Mouse (Mus musculus) kidney, postnatal 0 days (tissue): ENCODE results near the gene Gm17428. TPM values are rescaled to one million over a fixed set of nuclear protein-coding genes. Genes with fewer than 3 reads are reported as not detected.
"Not testable (repeated sequence)": the region's sequence is repeated elsewhere in the genome, so short reads cannot be mapped to it uniquely, and the experiment has no call there.

ENCODE experiments used
- ATAC-seq: fragments of 200-750 bp; cut with Nextera tagmentation; replicated peaks from 2 replicates; pipeline ENCODE4 v1.8.0; 2017; ENCODE audit warnings: low read depth, moderate number of reproducible peaks, moderate TSS enrichment, moderate library complexity; ENCODE audit not compliant: low FRiP score
- DNase-seq: peaks from one replicate; pipeline ENCODE4 v3.0.0-alpha.2; 2016; ENCODE audit warnings: low spot score
- H3K27ac ChIP-seq: fragments of 300-500 bp; sonication (generic); 2 replicates; pipeline ENCODE4 v1.5.1; 2014; ENCODE audit warnings: mild to moderate bottlenecking
- H3K27me3 ChIP-seq: fragments of 300-500 bp; sonication (generic); 2 replicates; pipeline ENCODE4 v1.6.1; 2014; ENCODE audit warnings: low read length, mixed read lengths; ENCODE audit not compliant: insufficient read depth
- H3K36me3 ChIP-seq: fragments of 300-500 bp; sonication (generic); 2 replicates; pipeline ENCODE4 v1.6.1; 2014; ENCODE audit warnings: low read length, mixed read lengths; ENCODE audit not compliant: insufficient read depth
- H3K4me1 ChIP-seq: fragments of 300-500 bp; sonication (generic); replicated peaks from 2 replicates; pipeline ENCODE4 v1.6.1; 2014; ENCODE audit warnings: antibody characterized with exemption, low read length, mixed read lengths; ENCODE audit not compliant: insufficient read depth
- H3K4me2 ChIP-seq: fragments of 300-500 bp; sonication (generic); 2 replicates; pipeline ENCODE4 v1.6.1; 2014; ENCODE audit warnings: mild to moderate bottlenecking, low read length, moderate library complexity, mixed read lengths
- H3K4me3 ChIP-seq: fragments of 300-500 bp; sonication (generic); replicated peaks from 2 replicates; pipeline ENCODE4 v1.5.1; 2014; ENCODE audit warnings: low read depth, low read length
- H3K9ac ChIP-seq: fragments of 300-500 bp; sonication (generic); 2 replicates; pipeline ENCODE4 v1.6.1; 2014; ENCODE audit warnings: low read depth, low read length
- H3K9me3 ChIP-seq: fragments of 300-500 bp; sonication (generic); replicated peaks from 2 replicates; pipeline ENCODE4 v1.6.1; 2016; ENCODE audit warnings: low read length, inconsistent platforms, mixed read lengths
- CTCF ChIP-seq: IDR thresholded peaks from 2 replicates; pipeline ENCODE4 v1.5.1; 2016; ENCODE audit warnings: antibody characterized with exemption, low read depth, mild to moderate bottlenecking, moderate library complexity
- WGBS: fragments of 180-500 bp; shearing (Covaris S2); extraction: QIAGEN DNeasy Blood & Tissue Kit; methylation state at CpG from one replicate; pipeline ENCODE4 v1.1.7; 2014; 5-methylcytosine and 5-hydroxymethylcytosine counted together
- polyA plus RNA-seq: library from polyadenylated mRNA; unstranded; fragments of >200 nt; fragmentation: Nextera tagmentation; extraction: Ambion mirVana; gene quantifications from 2 replicates; pipeline ENCODE4 v1.2.1, GENCODE M21; 2015

The Gm17428 gene
- polyA plus RNA-seq, 1 experiment from 2014 or later: not detected

DNA sequence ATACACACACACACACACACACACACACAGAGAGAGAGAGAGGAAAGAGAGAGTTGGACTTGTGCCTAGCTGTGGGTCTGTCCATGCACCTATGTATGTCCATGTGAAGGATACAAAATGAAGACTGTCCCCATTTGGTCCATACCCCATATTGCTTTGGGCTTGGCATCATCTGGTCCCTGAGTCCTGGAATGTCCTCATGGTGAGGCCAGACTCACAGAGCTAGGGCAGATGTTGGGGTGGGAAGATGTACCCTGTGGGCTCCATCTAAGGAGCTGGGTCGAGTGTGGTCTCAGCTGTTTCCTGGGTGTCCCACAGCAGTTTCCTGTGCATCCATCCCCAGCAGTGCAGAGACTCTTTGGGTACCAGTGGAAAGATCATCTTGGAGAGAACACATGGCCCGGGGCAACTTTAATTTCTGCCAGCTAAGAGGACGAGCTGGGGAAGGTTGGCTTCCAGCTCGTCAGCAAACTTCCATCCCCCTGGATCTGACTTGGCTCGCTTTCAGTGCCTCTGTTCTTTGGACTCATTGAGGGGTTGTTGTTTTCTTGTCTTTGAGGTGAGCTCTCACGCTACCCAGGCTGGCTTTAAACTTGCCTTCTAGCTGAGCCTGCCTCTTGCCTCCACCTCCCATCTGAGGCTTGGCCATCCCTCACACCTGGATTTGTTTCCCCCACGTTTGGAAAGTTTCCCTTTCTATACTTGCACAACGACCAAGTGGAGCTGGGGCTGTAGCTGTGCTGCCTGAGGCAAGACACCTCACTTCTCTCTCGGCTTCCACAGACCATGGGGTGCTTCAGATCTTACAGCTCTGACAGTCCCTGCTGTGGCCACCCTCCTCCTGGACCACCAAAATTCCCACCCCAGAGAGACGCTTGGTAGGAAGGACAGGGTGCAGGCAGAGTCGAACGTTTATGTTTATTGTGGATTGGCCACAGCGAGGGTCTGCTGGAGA, 35.4 kb upstream of the Gm17428 start:
- Histone ChIP-seq H3K9me3 (no peaks in the 10 kb centered on the region), H3K4me3 (no peak overlapping the region), H3K27me3 (no peaks in the 10 kb centered on the region), H3K36me3 (no peaks in the 10 kb centered on the region), H3K4me1 (peaks cover 8% of the 10 kb centered on the region), H3K9ac (no peak overlapping the region), H3K4me2 (no peak overlapping the region), H3K27ac (no peak overlapping the region)
- no peak for ATAC-seq
- DNase-seq: no peak
- 66% methylated on average over 13 of the region's 13 CpGs for WGBS
- TF ChIP-seq CTCF: no peak

DNA sequence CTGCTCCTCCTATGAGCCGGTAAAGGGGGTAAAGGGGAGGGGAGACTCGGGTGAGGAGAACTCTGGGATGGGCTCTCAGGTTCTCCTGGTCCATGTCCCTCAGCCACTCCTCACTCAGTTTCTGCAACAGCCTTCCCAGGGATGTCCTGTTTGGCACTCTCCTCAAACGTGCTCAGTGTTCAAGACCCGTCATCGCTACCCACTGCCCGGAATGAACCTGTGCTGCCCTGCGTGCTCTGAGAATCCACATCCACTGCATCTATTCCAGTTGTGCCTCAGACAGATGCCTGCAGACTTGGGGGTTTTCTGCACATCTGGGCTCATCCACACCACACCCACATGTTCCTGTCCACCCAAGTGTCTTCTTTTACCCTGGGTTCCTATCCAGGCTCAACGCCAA, 34.3 kb upstream of the Gm17428 start:
- H3K9ac ChIP-seq: no peak overlapping the region
- no peaks in the 10 kb centered on the region for H3K9me3 ChIP-seq
- TF ChIP-seq CTCF: no peak
- no peak overlapping the region for H3K27ac ChIP-seq
- H3K27me3 ChIP-seq: no peaks in the 10 kb centered on the region
- H3K4me2 ChIP-seq: no peak overlapping the region
- no peak overlapping the region for H3K4me3 ChIP-seq
- ATAC-seq: no peak
- 89% methylated on average over 8 of the region's 8 CpGs for WGBS
- no peak for DNase-seq
- H3K36me3 ChIP-seq: no peaks in the 10 kb centered on the region
- H3K4me1 ChIP-seq: 0 out of 2 replicates have a peak, but pooled peaks cover 5% of the 10 kb centered on the region

DNA sequence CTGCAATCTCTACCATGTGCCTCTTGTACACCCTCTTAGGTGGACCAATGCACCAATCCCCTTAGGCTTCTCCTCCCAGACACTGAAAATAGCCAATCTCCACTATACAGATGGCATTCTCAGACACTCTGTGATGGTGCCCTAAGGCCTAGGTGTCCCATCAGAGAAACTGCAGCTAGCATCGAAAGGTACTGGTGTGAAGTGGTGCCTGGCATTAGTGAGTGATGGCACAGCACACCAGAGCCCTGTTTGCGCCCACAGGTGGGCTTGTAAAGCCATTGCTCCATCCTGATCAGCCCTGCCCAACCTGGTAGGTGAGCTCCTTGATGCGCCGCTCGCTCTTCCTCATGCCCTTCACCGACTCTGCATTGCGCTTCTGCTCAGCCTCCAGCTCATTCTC, 32.8 kb upstream of the Gm17428 start:
- no peaks in the 10 kb centered on the region for H3K36me3 ChIP-seq
- H3K4me1 ChIP-seq: 0 out of 2 replicates have a peak, but pooled peaks cover 5% of the 10 kb centered on the region
- no peak overlapping the region for H3K4me3 ChIP-seq
- no peaks in the 10 kb centered on the region for H3K9me3 ChIP-seq
- H3K9ac ChIP-seq: no peak overlapping the region
- no peak for TF ChIP-seq CTCF
- WGBS: 97% methylated on average over 7 of the region's 7 CpGs
- no peaks in the 10 kb centered on the region for H3K27me3 ChIP-seq
- ATAC-seq: no peak
- no peak overlapping the region for H3K4me2 ChIP-seq
- DNase-seq: no peak
- no peak overlapping the region for H3K27ac ChIP-seq

DNA sequence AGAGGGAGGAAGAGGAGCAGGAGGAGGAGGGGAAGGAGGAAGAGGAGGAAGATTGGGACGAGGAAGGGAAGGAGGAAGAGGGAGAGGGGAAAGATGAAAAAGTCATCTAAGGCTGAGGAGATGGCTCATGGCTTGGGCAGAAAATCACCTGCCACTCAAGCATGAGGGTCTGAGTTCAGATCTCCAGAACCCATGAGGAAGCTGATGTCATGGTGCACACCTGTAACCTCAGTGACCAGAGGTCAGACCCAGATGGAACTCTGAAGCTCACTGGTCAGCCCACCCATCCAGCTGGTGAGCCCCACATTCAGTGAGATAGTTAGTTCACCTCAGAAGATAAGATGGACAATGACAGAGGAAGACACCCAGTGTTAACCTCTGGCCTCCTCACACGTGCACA, 31.8 kb upstream of the Gm17428 start:
- Histone ChIP-seq H3K27ac (no peak overlapping the region), H3K4me2 (no peak overlapping the region), H3K4me1 (no peaks in the 10 kb centered on the region), H3K9me3 (no peaks in the 10 kb centered on the region), H3K4me3 (no peak overlapping the region), H3K27me3 (no peaks in the 10 kb centered on the region), H3K36me3 (no peaks in the 10 kb centered on the region), H3K9ac (no peak overlapping the region)
- TF ChIP-seq CTCF: no peak
- ATAC-seq: no peak
- DNase-seq: no peak
- WGBS: 54% methylated on average over 2 of the region's 2 CpGs

DNA sequence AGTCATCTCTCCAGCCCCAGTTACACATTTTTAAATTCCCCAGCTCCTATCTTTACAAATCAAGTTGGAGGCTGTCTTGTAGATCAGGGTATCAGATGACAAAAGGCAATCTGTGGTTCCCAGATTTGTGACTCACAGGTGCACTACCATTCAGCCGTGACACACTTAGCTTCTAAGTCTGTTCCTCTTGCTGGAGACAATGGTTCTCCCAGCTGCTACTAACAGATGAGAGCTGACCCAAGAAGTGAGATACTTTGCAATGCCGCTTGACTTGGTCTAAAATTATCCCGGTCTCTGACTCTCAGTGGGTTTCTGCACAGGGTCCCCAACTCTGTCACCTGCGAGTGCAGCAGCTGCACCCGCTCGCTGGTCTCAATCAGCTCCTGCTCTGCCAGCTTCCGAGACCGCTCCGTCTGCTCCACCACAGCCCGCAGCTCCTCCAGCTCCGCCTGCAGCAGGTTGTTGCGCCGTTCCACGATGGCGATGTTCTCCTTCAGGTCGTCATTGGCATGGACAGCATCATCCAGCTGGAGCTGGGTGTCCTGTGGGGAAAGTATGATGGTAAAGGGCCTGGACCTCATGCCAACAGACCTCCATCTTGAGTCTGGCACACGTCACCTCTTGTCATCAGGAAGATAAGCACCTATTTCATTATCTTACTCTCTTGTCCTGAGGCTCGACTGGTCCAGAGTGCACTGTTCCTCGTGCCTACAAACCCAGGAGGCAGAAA, 30.6 kb upstream of the Gm17428 start:
- Histone ChIP-seq H3K4me2 (no peak overlapping the region), H3K27ac (no peak overlapping the region), H3K4me1 (no peaks in the 10 kb centered on the region), H3K4me3 (no peak overlapping the region), H3K9me3 (no peaks in the 10 kb centered on the region), H3K9ac (no peak overlapping the region), H3K36me3 (no peaks in the 10 kb centered on the region), H3K27me3 (no peaks in the 10 kb centered on the region)
- 52% methylated on average over 19 of the region's 19 CpGs for WGBS
- ATAC-seq (no peak), DNase-seq (no peak)
- no peak for TF ChIP-seq CTCF

DNA sequence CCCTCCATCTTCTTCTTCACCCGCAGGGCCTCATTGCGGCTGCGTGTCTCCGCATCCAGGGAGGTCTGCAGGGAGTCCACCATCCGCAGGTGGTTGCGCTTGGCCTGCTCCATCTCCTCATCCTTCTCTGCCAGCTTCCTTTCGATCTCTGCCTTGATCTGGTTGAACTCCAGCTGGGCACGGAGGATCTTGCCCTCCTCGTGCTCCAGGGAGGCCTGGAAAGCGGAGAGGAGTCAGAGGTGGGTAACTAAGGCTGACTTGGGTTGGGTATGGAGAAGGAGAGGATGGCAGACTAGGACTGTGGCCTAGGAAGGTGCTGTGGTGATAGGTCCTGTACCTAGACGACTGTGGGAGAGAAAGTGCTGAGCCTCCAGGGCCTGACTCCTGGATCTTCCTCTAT, 29.7 kb upstream of the Gm17428 start:
- ATAC-seq, H3K27me3 ChIP-seq, H3K27ac ChIP-seq, H3K4me1 ChIP-seq, H3K9me3 ChIP-seq, H3K36me3 ChIP-seq, H3K4me3 ChIP-seq, H3K4me2 ChIP-seq, H3K9ac ChIP-seq, DNase-seq: not testable (repeated sequence)
- WGBS: 84% methylated on average over 10 of the region's 11 CpGs
